Mouse (Mus musculus) gastrocnemius, adult 2 months (tissue): ENCODE measurements around the gene Slc25a30. TPM values are rescaled to one million over a fixed set of nuclear protein-coding genes. Genes with fewer than 3 reads are reported as not detected.
"Not testable (repeated sequence)": the region's sequence is repeated elsewhere in the genome, so short reads cannot be mapped to it uniquely, and the experiment has no call there.

Experiments used
- DNase-seq: peaks from one replicate; pipeline ENCODE4 v3.0.0; 2022
- H3K27ac ChIP-seq: fragments of 200-600 bp; 2 replicates; pipeline ENCODE4 v1.8.1; 2022; ENCODE audit warnings: mild to moderate bottlenecking
- H3K4me3 ChIP-seq: fragments of 200-600 bp; 2 replicates; pipeline ENCODE4 v1.8.1; 2022; ENCODE audit warnings: mild to moderate bottlenecking, moderate library complexity
- CTCF ChIP-seq: fragments of 200-600 bp; IDR thresholded peaks from 2 replicates; pipeline ENCODE4 v1.8.1; 2022; ENCODE audit warnings: antibody characterized with exemption, mild to moderate bottlenecking, moderate library complexity
- intact Hi-C: fragments of 180-260 bp; cut with DNase I; formaldehyde crosslinking; loops from one replicate; pipeline ENCODE4 v1.15.1; 2025
- long read RNA-seq, 2 experiments: library from polyadenylated mRNA; stranded (forward); transcript quantifications; one replicate each; pipeline ENCODE4 v2.0.0; 2021
- total RNA-seq, 2 experiments: library from RNA; stranded (reverse); gene quantifications; 2 replicates each; pipeline ENCODE4 v1.2.3; 2021

Gene Slc25a30
- 10 to 100 TPM in 1 of 2 experiments, 1 to 10 TPM in 1; 6.6 to 10.5 TPM for total RNA-seq
- long read RNA-seq, experiment 1, partial matches to known transcripts, result 0 of 3 reads
- long read RNA-seq, experiment 1, other reads (novel, unspliced or antisense), result 1 of 3 reads
- long read RNA-seq, experiment 2, partial matches to known transcripts, result 1 of 5 reads
- long read RNA-seq, experiment 2, other reads (novel, unspliced or antisense), result 0 of 5 reads

DNA sequence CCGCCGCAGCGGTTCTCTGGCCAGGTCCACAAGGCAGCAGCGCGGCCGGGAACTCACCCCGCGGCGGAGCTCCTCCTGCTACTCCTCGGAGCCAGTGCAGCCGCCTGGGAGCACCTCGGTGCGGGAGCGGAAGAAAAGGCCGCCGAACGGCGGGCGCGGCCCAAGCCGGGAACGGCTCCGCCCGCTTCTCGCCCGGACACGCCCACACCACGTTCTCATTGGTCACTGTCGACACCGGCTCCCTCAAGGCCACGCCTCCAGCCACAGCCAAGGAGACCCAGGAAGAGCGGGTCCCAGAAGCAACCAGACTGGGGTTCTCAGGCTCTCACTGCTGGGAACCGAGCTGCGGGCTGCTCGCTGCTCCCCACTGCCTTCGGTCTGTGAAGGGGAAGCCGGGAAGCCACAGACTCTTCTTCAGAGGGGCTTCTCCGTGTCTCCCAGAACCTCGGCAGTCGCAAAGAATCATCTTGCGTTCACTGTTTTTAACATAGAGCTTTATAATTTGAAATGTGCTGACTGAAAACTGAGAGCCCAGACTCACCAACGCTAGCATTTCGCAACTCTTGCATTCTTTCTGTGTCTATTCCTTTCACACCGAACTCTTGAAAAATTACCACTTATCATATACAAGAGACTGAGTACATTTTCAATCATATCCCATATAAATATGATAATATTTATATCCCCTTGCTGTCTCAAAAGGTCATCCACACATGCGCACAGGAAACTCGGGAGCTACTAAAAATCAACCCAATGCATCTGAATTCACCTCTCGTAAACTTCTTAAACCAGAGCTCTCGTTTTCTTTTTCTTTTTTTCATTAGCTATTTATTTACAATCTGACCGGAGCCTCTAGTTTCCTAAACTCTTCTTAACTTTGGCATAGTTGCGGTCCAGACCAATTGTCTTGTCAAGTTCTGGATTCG lies at the start of gene Slc25a30:
Gene Slc25a30, minus strand, starts transcription at position 170 of the 926 bp plus-strand sequence.
- DNase-seq, result peak; percentile 98
- Histone ChIP-seq H3K27ac (peak within 1 kb of the TSS; percentile 95), H3K4me3 (peak within 1 kb of the TSS; percentile 93)
- no peak for TF ChIP-seq CTCF
- intact Hi-C loops, result loop anchor here (1.0 kb wide), 1 partner anchor 42 kb away; no protein-coding TSS in a partner anchor

DNA sequence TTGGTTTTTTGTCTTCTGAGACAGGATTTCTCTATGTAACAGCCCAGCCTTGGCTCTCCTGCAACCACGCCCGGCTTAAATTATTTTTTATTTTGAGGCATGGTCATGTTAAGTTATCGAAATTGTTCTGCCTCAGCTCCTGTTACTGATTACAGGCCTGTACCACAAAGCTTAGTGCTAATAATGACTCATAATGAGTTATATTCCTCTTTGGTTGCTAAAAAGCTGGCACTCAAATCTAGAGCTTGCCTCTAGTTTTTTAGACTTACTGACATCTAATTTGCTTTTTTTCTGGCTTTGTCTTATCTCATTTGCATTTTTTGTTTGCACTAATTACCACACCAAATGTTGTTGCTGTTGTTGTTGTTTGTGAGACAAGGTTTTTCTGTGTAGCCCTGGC lies 49.7 kb upstream of the Slc25a30 start:
- no peak for TF ChIP-seq CTCF
- H3K27ac ChIP-seq, result no peak overlapping the region

DNA sequence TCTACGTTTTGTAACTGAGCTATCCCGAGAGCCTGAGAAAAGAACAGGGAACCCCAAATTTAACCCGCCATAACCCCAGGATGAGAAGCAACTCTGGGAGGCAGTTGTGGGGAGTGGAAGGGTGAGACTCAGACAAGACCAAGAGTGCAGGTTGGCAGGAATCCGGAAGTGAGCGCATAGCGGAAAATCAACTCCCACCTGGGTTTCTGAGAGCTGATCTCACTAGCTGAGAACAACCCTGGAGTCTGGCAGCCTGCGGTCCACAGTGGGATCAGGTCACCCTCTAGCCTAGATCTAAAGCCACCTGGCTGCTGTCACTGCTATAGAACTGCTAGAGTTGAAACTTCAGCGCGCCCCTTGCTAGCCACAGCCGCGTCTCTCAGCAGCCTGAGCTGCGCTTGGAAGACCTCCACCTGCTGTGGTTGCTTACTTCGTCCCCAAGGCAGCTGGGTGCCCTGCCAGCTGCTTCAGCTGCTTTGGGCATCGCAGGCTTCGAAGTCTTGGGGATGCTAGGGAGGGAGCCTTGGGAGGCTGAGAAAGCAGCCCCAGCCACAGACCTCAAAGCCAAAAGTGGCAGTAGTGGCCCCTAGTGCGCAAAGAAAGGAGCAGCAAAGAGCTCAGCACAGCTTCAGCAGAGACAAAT lies 48.0 kb upstream of the Slc25a30 start:
- Histone ChIP-seq H3K4me3 (peak overlapping the region; percentile 74), H3K27ac (peak overlapping the region; percentile 99)
- intact Hi-C loops, result no loop called here
- 0 out of 2 replicates have a peak, but pooled peaks have one; percentile 26 for TF ChIP-seq CTCF
- peak; percentile 82 for DNase-seq

More for the DNA sequence above, 49.7 kb upstream of the Slc25a30 start:
- DNase-seq, result no peak
- H3K4me3 ChIP-seq, result no peak overlapping the region
- intact Hi-C loops, result no loop called here

- H3K4me3 ChIP-seq, result peak overlapping the region; percentile 74
- peak overlapping the region; percentile 99 for H3K27ac ChIP-seq
- DNase-seq, result peak; percentile 72
- TF ChIP-seq CTCF, result no peak
- intact Hi-C loops, result no loop called here
Measured at GRCm38 (mm10) chr14:75834251-75834738, 47.5 kb upstream of the Slc25a30 start.

GRCm38 (mm10) chr14:75833546-75834250 lies 46.9 kb upstream of the Slc25a30 start:
- Histone ChIP-seq H3K27ac (peak overlapping the region; percentile 99), H3K4me3 (peak overlapping the region; percentile 74)
- intact Hi-C loops, result no loop called here
- peak; percentile 30 for DNase-seq
- no peak for TF ChIP-seq CTCF

DNA sequence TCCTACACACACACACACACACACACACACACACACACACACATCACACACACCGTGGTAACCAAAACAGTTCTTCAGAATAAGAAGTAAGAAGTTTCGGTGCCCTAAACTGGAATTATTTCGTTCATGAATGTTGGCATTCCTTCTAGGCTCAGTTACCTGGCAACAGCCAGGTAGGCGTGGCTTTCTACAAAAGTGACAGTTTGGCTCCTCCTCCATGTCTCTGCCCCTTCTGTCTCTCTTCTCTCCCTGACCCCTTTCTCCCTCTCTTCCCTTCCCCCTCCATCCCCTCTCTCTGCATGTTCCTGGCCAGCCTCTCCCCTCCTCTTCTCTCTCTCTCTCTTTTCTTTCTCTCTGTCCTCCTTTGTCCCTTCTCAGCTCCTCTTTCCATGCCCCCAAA lies 46.1 kb upstream of the Slc25a30 start:
- H3K27ac ChIP-seq, result peak overlapping the region; percentile 99
- no peak for TF ChIP-seq CTCF
- H3K4me3 ChIP-seq, result no peak overlapping the region
- intact Hi-C loops, result no loop called here
- no peak for DNase-seq

DNA sequence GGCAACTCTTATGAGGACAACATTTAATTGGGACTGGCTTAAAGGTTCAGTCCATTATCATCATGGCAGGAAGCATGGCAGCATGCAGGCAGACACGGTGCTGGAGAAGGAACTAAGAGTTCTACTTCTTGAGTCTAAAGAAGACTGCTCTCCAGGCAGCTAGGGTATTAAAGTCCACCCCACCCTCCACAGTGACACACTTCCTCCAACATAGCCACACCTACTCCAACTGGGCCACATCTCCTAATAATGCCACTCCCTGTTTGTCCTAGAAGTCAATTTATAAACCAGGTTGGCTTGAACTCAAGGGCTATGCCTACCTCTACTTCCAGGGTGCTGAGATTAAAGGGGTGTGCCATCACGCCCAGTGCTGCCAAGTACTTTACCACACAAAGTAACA lies 45.2 kb upstream of the Slc25a30 start:
- no peak for DNase-seq
- intact Hi-C loops, result no loop called here
- H3K27ac ChIP-seq, result peak overlapping the region; percentile 62
- H3K4me3 ChIP-seq, result no peak overlapping the region
- TF ChIP-seq CTCF, result no peak

- H3K27ac ChIP-seq, result peak overlapping the region; percentile 94
- DNase-seq, H3K4me3 ChIP-seq: not testable (repeated sequence)
- intact Hi-C loops, result loop anchor here (1.0 kb wide), 1 partner anchor 43 kb away; the partner anchor contains the start of gene Slc25a30
Measured at GRCm38 (mm10) chr14:75829817-75830216, 43.0 kb upstream of the Slc25a30 start.

DNA sequence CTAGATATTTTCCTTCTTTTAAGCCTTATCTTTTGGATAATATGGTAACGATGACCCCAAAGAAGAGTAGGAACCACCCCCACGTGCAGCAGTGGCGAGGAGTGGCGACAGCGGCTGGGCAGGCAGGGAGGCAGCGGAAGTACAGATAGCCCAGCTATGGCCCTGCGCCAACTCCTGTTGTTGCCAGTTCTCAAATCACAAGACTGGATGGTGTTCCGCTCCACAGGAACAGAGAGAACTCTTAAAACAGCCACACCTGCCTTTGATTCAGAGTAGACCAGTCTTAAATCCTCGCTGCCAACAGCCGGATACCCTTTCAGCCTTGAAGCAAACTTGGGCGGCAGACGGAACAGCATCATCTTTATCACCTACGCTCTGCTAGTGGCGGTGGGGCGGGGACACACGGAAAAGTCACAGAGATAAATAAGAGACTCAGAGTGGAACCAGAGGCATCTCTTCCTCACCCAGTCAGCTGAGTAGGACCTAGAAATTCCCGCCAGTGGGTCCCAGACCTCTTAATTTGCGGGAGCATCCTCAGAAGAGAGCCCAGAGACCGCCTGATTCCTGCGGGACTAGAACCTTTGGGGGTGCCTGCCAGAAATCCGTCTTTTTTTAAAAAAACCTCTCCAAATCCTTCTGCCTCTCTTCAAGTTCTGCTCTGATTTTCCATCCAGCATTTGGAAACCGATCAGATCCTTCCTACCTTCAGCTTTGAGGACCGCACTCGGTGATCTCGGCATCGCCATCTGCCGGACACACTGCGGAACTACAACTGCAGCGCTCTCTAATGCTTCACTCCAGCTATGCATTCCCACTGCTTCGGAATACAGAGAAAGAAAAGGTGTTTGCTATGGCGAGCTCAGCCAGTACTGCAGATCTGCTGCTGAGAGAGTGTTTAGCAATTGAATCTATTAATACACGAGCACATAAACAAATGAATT lies 42.3 kb upstream of the Slc25a30 start:
- DNase-seq, result peak; percentile 93
- Histone ChIP-seq H3K27ac (peak overlapping the region; percentile 94), H3K4me3 (peak overlapping the region; percentile 67)
- TF ChIP-seq CTCF, result peak; percentile 98
- intact Hi-C loops, result loop anchor here (1.0 kb wide), 2 partner anchors 20 to 42 kb away; partner anchors contain the start of gene Slc25a30

- Histone ChIP-seq H3K4me3 (peak overlapping the region; percentile 67), H3K27ac (peak overlapping the region; percentile 94)
- no peak for TF ChIP-seq CTCF
- intact Hi-C loops, result loop anchor here (1.0 kb wide), 1 partner anchor 19 kb away; no protein-coding TSS in a partner anchor
- peak; percentile 34 for DNase-seq
Measured at GRCm38 (mm10) chr14:75828221-75828620, 41.4 kb upstream of the Slc25a30 start.
